Mouse (Mus musculus) testis, adult 2 months (tissue): ENCODE measurements at regions not wholly inside any gene's neighbourhood (a gene's known extent, or its start where the extent isn't known, plus 50 kb on each side); places are given as distances from the start of the nearest gene placed in this dataset.

Source experiments
- CTCF ChIP-seq: fragments of 200-500 bp; IDR thresholded peaks from 2 replicates; pipeline ENCODE4 v1.5.1; 2012; ENCODE audit warnings: low read depth, mild to moderate bottlenecking, inconsistent platforms, low read length, moderate library complexity; ENCODE audit not compliant: control insufficient read depth, insufficient read depth, insufficient replicate concordance
- POLR2A ChIP-seq: fragments of 200-500 bp; IDR thresholded peaks from 2 replicates; pipeline ENCODE4 v1.6.1; 2012; ENCODE audit warnings: low read depth, mild to moderate bottlenecking, inconsistent platforms, low read length, moderate library complexity; ENCODE audit not compliant: control insufficient read depth

- TF ChIP-seq CTCF (no peak), POLR2A (no peak)
These were observed 280.1 kb upstream of the Cdyl start for GRCm38 (mm10) chr13:35379500-35379899.
